Mouse (Mus musculus) heart, embryonic 14.5 days (tissue): ENCODE data around the gene Gm21974. TPM values are rescaled to one million over a fixed set of nuclear protein-coding genes. Genes with fewer than 3 reads are reported as not detected.

Experiments
- ATAC-seq: fragments of 200-750 bp; cut with Nextera tagmentation; 2 replicates; pipeline ENCODE4 v1.8.0; 2017; ENCODE audit warnings: low read depth, moderate TSS enrichment; ENCODE audit not compliant: insufficient number of reproducible peaks, insufficient read depth, low FRiP score
- H3K27ac ChIP-seq, 2 experiments: fragments of 200-500 bp in 1 of 2; fragments of 300-500 bp in 1 of 2; sonication (generic) in 1 of 2; replicated peaks in 1 of 2; 2 replicates each; pipeline ENCODE4 v1.5.1; 2012 to 2014; ENCODE audit warnings: low read depth in 2 of 2, low read length in 2 of 2, control low read depth in 1 of 2, mild to moderate bottlenecking in 1 of 2, mixed read lengths in 1 of 2; ENCODE audit not compliant: control insufficient read depth in 1 of 2, insufficient read depth in 1 of 2
- H3K27me3 ChIP-seq: fragments of 300-500 bp; sonication (generic); 2 replicates; pipeline ENCODE4 v1.6.1; 2014; ENCODE audit warnings: mild to moderate bottlenecking, low read length, control low read depth; ENCODE audit not compliant: control insufficient read depth, insufficient read depth
- H3K36me3 ChIP-seq: fragments of 300-500 bp; sonication (generic); 2 replicates; pipeline ENCODE4 v1.6.1; 2014; ENCODE audit warnings: mild to moderate bottlenecking, control low read depth, low read length, mixed read lengths; ENCODE audit not compliant: control insufficient read depth, insufficient read depth
- H3K4me1 ChIP-seq, 2 experiments: fragments of 200-500 bp in 1 of 2; fragments of 300-500 bp in 1 of 2; sonication (generic) in 1 of 2; 2 replicates each; pipeline ENCODE4 v1.6.1; 2012 to 2014; ENCODE audit warnings: low read length in 2 of 2, control low read depth in 1 of 2, mixed read lengths in 1 of 2; ENCODE audit not compliant: control insufficient read depth in 2 of 2, insufficient read depth in 2 of 2
- H3K4me2 ChIP-seq: fragments of 300-500 bp; sonication (generic); 2 replicates; pipeline ENCODE4 v1.6.1; 2014; ENCODE audit warnings: mild to moderate bottlenecking, low read length
- H3K4me3 ChIP-seq, 2 experiments: fragments of 200-500 bp in 1 of 2; fragments of 300-500 bp in 1 of 2; sonication (generic) in 1 of 2; 2 replicates each; pipeline ENCODE4 v1.5.1; 2012 to 2014; ENCODE audit warnings: low read length in 2 of 2, mild to moderate bottlenecking in 2 of 2, control low read depth in 1 of 2, low read depth in 1 of 2, moderate library complexity in 1 of 2; ENCODE audit not compliant: control insufficient read depth in 1 of 2, insufficient read depth in 1 of 2
- H3K9ac ChIP-seq: fragments of 300-500 bp; sonication (generic); 2 replicates; pipeline ENCODE4 v1.6.1; 2014; ENCODE audit warnings: mild to moderate bottlenecking, low read length
- H3K9me3 ChIP-seq: fragments of 300-500 bp; sonication (generic); 2 replicates; pipeline ENCODE4 v1.6.1; 2016; ENCODE audit warnings: low read length, control low read depth; ENCODE audit not compliant: control insufficient read depth
- WGBS: fragments of 180-500 bp; shearing (Covaris S2); extraction: QIAGEN DNeasy Blood & Tissue Kit; methylation state at CpG from one replicate; pipeline ENCODE4 v1.1.7; 2014; 5-methylcytosine and 5-hydroxymethylcytosine counted together
- polyA plus RNA-seq: library from polyadenylated mRNA; unstranded; fragments of >200 nt; fragmentation: Nextera tagmentation; extraction: Ambion mirVana; gene quantifications from 2 replicates; pipeline ENCODE4 v1.2.1, GENCODE M21; 2014

Gene Gm21974
- polyA plus RNA-seq, 1 experiment from 2014 or later: not detected

DNA sequence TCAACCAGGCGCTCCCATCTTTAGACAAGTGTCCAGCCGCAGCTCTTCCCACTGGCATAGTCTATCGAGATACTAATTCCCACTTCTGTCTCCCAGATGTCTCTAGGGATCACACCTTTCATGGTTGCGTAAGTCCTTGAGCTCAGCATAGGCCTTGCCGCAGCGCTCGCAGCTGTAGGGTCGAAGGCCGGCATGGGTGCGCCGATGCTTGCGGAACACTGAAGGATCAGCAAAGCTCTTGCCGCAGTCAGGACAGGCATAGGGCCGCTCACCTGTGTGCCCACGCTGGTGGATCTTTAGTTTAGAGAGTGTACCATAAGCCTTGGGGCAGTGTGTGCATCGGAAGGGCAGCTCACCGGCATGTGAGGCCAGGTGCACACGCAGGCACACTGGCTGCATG, 27.6 kb downstream of the Gm21974 start:
- Histone ChIP-seq H3K4me3 (no peak overlapping the region), H3K9ac (no peak overlapping the region), H3K9me3 (no peaks in the 10 kb centered on the region), H3K4me1 (0 out of 4 replicates have a peak, but pooled peaks cover 0 to 3% of the 10 kb centered on the region in 2 experiments), H3K4me2 (no peak overlapping the region), H3K27me3 (no peaks in the 10 kb centered on the region), H3K36me3 (peaks cover 51% of the 10 kb centered on the region), H3K27ac (no peak overlapping the region)
- ATAC-seq: no peak
- 96% methylated on average over 18 of the region's 18 CpGs for WGBS

DNA sequence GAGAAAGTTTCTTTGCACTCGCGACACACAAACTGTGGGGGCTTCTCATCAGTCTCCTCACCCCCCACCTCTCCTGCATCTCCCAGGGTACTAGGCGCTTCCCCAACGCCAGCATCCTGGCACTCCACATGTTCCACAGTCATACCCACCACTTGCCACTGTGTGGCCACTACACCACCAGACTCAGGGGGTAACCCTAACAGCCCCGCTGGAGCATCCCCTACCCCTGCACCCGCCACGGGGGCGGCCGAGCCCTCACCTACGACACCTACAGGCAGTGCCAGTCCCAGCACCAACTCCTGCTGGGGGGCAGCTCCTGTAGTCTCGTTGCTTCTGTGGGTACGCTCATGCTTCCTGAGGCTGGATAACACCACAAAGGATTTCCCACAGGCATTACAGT, 28.8 kb downstream of the Gm21974 start:
- Histone ChIP-seq H3K4me1 (0 out of 4 replicates have a peak, but pooled peaks cover 0 to 3% of the 10 kb centered on the region in 2 experiments), H3K9me3 (no peaks in the 10 kb centered on the region), H3K4me2 (no peak overlapping the region), H3K36me3 (peaks cover 45% of the 10 kb centered on the region), H3K4me3 (no peak overlapping the region), H3K27me3 (no peaks in the 10 kb centered on the region), H3K27ac (no peak overlapping the region), H3K9ac (no peak overlapping the region)
- ATAC-seq: no peak
- WGBS: 93% methylated on average over 12 of the region's 12 CpGs

DNA sequence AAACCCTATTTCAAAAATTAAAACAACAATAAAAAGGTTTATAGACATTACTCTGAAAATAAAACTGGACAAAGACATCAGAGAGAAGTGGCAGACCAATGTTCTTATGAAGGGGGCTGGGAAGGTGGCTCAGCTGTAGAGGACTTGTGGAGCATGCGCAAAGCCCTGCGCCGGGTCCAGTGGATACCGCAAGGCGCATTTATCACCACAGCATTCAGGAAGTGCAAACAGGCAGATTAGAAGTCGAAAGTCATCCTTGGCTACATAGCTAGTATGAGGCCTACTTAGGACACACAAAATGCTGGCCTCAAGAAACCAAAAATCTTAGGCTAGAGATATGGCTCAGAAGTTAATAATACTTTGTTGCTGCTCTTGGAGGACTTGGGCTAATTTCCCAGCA, 37.0 kb downstream of the Gm21974 start:
- no peak for ATAC-seq
- Histone ChIP-seq H3K9ac (no peak overlapping the region), H3K4me2 (no peak overlapping the region), H3K27me3 (no peaks in the 10 kb centered on the region), H3K9me3 (0 out of 2 replicates have a peak, but pooled peaks cover 3% of the 10 kb centered on the region), H3K4me3 (no peak overlapping the region), H3K36me3 (no peaks in the 10 kb centered on the region), H3K27ac (no peak overlapping the region), H3K4me1 (no peaks in the 10 kb centered on the region)
- WGBS: 83% methylated on average over 6 of the region's 6 CpGs

DNA sequence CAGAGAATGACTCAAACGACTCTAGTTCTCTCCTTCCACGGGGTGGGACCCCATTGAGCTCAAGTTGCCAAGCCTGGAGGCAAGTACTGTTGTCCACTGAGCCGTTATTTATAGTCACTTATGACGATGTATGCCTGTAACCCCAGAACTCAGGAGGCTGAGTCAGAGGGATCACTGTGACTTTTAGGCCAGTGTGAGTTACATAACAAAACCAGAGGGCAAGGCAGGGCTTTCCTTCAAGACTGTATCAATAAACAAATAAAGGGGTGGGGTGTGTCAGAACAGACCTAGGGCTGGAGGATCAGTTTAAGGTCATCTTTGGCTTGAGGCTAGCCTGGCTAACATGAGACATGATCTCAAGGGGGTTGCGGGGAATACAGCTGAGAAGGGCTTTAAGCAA, 44.3 kb downstream of the Gm21974 start:
- Histone ChIP-seq H3K36me3 (peaks cover 31% of the 10 kb centered on the region), H3K4me3 (no peak overlapping the region), H3K4me1 (no peaks in the 10 kb centered on the region; a peak in 1 of 4 replicates), H3K27ac (no peak overlapping the region), H3K27me3 (no peaks in the 10 kb centered on the region), H3K9me3 (no peaks in the 10 kb centered on the region), H3K4me2 (no peak overlapping the region), H3K9ac (no peak overlapping the region)
- no peak for ATAC-seq
- 58% methylated on average over 5 of the region's 5 CpGs for WGBS

DNA sequence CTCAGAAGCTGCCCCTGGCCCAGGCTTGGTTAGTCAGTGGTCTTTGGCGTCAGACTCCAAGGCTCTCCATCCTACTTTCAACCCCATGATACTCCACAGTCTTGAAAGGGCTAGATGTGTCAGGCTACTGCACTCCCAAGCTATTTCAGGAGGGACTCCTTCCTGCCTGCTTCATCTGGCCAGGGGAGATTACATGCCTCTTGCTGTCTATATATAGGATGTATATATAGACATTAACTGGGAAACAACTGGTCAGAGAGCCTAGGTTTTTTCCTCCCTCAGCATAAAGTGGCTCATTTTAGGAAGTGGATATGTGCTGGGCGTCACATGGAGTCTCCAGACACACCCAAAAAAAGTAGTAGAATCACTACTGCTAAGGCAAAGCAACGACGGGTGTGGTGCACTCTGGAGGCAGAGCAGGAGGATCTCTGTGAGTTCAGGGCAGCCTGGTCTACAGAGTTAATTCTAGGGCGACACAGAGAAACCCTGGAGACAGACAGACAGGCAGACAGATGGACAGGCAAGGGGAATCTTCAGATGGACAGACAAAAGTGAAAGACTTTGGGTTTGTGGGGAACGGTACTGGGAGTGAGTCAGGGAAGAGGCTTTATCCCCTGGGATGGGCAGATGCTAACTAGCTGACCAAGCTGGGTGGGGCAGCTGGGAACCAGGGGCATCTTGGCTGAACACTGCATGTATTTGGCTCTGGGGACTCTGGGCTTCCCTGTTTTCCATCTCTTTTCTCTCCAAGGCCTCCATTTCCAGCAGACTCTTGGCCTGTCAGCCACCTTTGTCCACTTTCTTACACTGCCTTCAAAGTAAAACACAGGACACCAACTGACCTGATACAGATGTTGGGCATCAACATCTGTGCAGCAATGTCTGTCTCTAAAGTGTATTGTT, 45.0 kb downstream of the Gm21974 start:
- Histone ChIP-seq H3K9me3 (no peaks in the 10 kb centered on the region), H3K4me2 (no peak overlapping the region), H3K27me3 (no peaks in the 10 kb centered on the region), H3K4me1 (no peaks in the 10 kb centered on the region; a peak in 1 of 4 replicates), H3K4me3 (no peak overlapping the region), H3K9ac (no peak overlapping the region), H3K36me3 (peaks cover 37% of the 10 kb centered on the region), H3K27ac (no peak overlapping the region)
- no peak for ATAC-seq
- WGBS: 62% methylated on average over 6 of the region's 6 CpGs

DNA sequence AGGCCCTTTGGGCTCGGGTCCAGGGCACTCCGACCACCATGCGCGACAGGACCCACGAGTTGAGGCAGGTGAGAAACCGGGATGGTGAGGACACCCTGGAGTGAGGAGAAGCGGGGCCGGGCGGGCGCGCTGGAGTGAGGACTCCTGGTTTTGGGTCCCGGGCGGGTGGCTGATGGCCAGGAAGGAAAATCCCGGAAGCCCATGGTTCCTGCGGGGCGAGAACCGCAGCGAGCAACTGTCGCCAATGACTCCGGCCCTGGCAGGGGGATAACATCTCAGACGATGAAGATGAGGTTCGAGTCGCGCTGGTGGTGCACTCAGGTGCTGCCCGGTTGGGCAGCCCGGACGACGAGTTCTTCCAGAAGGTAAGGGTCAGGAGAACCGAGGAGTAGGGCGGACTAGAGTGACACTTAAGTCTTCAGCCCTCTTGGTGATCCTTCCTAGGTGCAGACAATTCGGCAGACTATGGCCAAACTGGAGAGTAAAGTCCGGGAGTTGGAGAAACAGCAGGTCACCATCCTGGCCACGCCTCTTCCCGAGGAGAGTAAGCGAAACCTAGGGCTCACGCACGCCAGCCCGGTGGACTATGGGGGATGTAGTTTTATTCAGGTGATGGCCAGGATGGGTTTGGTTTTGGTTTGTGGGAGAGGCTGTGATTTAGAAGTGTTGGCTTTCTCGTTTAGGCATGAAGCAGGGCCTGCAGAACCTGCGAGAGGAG, 53.1 kb downstream of the Gm21974 start:
- H3K9me3 ChIP-seq: no peaks in the 10 kb centered on the region
- H3K27ac ChIP-seq: peak overlapping the region; percentile 74 to 91
- peaks cover 5 to 9% of the 10 kb centered on the region in 2 experiments; a peak in 3 of 4 replicates for H3K4me1 ChIP-seq
- WGBS: under 1% methylated on average over 40 of the region's 40 CpGs
- peak overlapping the region; percentile 71 to 93 for H3K4me3 ChIP-seq
- peaks cover 42% of the 10 kb centered on the region for H3K36me3 ChIP-seq
- H3K27me3 ChIP-seq: no peaks in the 10 kb centered on the region
- ATAC-seq: peak; percentile 27; the same call in 1 of the 2 replicates
- H3K9ac ChIP-seq: peak overlapping the region; percentile 92
- H3K4me2 ChIP-seq: peak overlapping the region; percentile 92

DNA sequence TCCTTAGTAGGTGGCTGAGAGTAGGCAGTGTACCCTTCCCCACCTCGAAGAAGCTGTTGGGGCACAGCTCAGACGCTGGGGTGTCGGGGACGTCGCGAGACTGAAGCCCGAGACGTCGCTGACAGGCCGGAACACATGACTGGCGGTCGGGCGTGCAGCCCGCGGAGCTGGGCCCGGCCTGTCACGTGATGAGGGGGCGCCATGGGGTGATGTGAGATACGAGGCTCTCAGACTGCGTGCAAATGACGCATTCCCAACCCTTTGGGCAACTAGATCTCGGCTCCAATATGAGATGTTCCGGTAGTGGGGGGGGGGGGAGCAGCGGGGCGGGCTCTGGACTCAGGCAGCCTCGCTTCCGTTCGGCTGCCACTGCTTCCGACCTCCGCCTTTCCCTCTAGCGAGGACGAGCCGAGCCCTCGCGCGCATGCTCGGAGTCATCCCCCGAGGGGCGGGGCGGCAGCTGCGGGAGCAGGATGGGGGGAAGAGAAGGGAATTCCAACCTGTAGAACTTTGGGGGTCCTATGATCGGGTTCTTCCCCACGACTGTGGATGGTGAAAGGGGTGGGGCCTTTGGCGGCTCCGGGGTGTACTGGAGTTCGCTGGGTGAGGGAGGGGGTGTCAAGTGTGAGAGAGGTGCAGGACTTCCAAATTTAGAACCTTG, 53.8 kb downstream of the Gm21974 start:
- Histone ChIP-seq H3K9ac (peak overlapping the region; percentile 92), H3K27me3 (no peaks in the 10 kb centered on the region), H3K4me3 (peak overlapping the region; percentile 71 to 93), H3K4me1 (peaks cover 5 to 9% of the 10 kb centered on the region in 2 experiments; a peak in 3 of 4 replicates), H3K4me2 (peak overlapping the region; percentile 92), H3K36me3 (peaks cover 35% of the 10 kb centered on the region), H3K27ac (peak overlapping the region; percentile 91), H3K9me3 (no peaks in the 10 kb centered on the region)
- under 1% methylated on average over 46 of the region's 46 CpGs for WGBS
- ATAC-seq: peak; percentile 92
